Mouse (Mus musculus) neutrophil, adult 5-6 weeks (primary cell): ENCODE results near the gene Sept10. TPM values are rescaled to one million over a fixed set of nuclear protein-coding genes. Genes with fewer than 3 reads are reported as not detected.

Source experiments
- ATAC-seq: fragments of 151-379, 151-347 bp; 2 replicates; pipeline ENCODE4 v1.8.0; 2017; ENCODE audit warnings: mild to moderate bottlenecking, moderate TSS enrichment; ENCODE audit not compliant: insufficient number of reproducible peaks, poor library complexity, low FRiP score, severe bottlenecking; ENCODE audit errors: extremely low read depth
- total RNA-seq: library from RNA; stranded (forward); fragments of 200-1000 nt; gene quantifications from 2 replicates; pipeline ENCODE4 v1.2.3, GENCODE M21; 2017

The Sept10 gene
- total RNA-seq, 1 experiment from 2014 or later: 9.8 TPM

DNA sequence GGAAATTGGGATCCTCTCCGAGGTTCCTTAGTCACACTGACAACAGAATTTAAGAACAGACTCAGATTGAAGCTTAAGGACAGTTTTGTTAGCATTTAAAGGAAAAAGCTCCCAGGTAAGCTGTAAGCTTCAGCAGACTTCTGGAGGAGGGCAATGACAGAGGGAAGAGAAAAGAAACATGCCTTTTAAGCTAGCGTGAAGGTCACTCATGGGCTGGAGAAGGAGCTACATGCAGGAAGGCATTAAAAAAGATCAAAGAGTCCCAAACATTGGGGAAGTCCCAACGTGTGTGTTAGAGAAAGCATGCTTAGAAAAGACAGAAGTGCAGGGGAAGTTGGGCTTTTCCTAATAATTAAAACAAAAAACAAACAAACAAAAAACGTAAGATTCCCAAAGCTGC lies 14.2 kb upstream of the Sept10 start:
- ATAC-seq: no peak

DNA sequence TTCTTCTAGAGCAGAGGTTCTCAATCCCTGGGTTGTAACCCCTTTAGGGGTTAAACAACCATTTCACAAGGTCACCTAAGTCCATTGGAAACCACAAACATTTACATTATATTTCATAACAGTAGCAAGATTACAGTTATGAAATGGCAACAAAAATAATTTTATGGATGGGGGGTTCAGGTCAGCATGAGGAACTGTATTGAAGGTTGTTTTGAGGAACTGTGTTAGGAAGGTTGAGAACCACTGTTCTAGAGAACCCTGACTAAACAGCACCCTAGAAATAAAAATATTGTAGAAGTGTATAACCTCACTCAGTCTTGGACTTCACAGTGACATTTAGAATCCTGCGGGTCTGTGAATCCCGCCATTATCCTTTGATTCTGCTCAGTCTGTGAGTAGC lies 13.6 kb upstream of the Sept10 start:
- no peak for ATAC-seq

GRCm38 (mm10) chr10:59229205-59229820 lies 7.7 kb upstream of the Sept10 start:
- ATAC-seq: no peak

- no peak for ATAC-seq
These were observed 3.5 kb upstream of the Sept10 start for GRCm38 (mm10) chr10:59225137-59225536.

GRCm38 (mm10) chr10:59223890-59224289 lies 2.2 kb upstream of the Sept10 start:
- no peak for ATAC-seq

GRCm38 (mm10) chr10:59223301-59223700 lies 1.7 kb upstream of the Sept10 start:
- no peak for ATAC-seq

DNA sequence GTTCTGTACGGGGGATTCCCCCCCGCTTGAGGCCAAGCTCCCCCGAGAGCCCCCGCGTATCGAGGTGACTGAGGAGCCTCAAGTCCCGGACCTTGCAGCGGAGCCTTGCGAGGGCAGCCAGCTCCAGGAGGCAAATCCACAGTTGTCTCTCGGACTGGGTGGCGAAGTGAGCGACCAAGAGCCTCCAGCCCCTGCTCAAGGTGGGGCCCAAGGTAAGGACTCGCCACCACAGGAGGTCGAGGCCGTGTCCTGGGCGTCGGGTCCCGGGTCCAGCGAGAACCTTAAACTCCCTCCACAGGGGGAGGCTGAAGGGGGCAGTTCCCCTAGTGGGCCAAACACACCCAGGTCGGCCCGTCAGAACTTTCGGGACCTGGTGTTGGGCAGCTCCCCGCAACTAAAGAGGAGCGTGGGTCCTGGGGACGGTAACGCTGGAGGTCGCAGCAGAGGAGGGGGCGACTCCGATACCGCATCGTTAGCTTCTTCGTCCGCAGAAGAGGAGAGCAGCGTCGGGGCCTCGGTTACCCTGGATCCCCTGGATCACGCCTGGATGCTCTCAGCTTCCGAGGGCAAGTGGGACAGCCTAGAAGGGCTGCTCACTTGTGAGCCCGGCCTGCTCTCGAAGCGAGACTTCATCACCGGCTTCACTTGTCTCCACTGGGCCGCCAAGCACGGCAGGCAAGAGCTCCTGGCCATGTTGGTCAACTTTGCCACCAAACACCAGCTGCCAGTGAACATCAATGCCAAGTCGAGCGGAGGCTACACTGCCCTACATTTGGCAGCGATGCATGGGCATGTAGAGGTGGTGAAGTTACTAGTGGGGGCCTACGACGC lies 839 bp upstream of the Sept10 start:
- no peak; the same call in 1 of the 2 replicates for ATAC-seq

GRCm38 (mm10) chr10:59220824-59221472 lies 699 bp downstream of the Sept10 start:
- no peak for ATAC-seq

DNA sequence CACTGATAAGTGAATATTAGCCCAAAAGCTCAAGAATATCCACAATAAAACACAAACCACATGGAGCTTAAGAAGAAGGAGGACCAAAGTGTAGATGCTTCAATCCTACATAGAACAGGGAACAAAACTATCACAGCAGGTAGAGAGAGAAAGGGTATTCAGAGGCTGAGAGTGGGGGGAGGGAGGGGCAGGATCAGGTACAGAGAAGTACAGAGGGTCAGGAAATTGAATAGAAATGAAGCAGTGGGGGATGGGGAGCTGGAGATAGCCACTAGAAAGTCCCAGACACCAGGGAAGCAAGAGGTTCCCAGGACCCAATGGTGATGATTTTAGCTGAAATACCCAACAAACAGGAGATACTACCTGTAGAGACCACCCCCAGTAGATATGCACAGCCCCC lies 21.6 kb downstream of the Sept10 start:
- ATAC-seq: no peak

- ATAC-seq: no peak
These were observed 24.9 kb downstream of the Sept10 start for GRCm38 (mm10) chr10:59196763-59197162.

DNA sequence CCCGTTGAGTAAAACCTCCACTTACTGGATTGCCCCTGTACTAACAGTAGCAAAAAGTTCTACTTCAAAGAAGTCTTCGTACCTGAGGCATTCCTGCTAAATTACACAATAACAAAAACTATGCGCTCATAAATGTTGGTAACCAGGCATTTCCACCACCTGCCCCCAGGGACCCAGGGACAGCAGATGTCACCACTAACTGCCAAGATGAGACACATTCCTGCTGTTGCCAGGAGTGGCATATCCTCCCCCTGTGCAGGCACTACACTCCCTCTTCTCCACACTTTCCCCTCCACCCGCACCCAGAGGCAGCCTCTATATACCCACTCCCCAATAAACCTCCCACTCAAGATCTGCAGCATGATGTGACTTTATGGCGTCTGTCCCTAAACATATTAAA lies 26.8 kb downstream of the Sept10 start:
- no peak for ATAC-seq

- ATAC-seq: no peak
These were observed 39.3 kb downstream of the Sept10 start for GRCm38 (mm10) chr10:59182306-59182705.

DNA sequence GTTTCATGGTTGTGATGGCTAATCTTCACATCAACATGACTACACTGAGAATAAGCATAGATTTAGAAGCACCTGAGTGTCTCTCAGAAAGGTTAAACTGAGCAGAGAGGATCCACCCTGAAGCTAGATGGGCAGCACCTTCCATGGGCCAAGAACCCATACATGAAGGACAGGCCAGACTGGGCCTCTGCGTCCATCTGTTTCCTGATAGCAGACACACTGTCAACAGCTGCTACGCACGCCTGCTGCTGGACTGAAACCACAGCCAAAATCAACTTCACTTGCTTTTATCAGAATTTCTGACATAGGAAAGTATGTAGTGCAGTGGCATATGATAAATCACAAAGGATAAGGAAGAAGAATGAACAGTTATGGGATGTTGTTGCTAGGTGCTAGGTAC lies 42.0 kb downstream of the Sept10 start:
- no peak for ATAC-seq

DNA sequence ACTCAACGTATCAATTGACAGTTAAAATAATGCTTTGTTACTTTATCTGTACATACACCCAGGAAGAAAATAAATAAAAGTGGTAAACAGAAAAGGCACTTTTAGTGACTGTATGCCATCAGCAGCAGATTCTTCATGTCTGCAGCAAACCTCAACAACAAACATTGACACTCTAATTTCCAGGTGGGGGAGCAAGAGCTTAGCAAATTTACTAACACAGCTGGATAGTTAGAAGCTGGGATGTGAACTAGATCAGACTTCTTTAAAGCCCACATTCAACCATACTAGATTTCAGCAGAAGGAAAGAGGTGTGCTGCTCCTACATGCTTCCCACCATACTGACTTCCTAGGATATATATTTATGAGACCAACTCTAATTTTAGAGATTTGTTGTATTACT lies 49.1 kb downstream of the Sept10 start:
- ATAC-seq: no peak

DNA sequence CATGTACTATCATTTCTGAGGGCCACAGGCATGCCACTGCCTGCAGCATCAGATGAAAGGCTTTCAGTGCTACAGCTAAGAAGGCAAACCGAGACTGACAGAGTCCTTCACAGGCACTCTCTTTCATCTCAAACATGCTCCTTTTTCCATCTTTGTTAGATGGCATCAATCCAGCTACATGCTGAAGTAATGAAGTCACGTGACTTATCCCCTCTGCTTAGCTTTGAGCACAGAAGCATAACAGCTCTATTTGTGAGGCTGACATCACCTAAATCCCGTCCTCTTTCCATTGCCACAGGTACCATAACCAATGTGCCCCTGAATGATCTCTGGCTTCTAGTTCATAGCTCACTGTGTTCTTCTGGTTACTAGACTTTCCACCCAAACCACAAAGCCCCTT lies 50.6 kb downstream of the Sept10 start:
- no peak for ATAC-seq

GRCm38 (mm10) chr10:59166104-59166944 lies 55.3 kb downstream of the Sept10 start:
- no peak for ATAC-seq

- ATAC-seq: no peak
These were observed 59.3 kb downstream of the Sept10 start for GRCm38 (mm10) chr10:59162185-59162897.

- ATAC-seq: no peak
These were observed 63.0 kb downstream of the Sept10 start for GRCm38 (mm10) chr10:59158627-59159026.
